Mouse (Mus musculus) spleen, embryonic (tissue): ENCODE data around the gene Elmo1.

Experiments used
- CTCF ChIA-PET: fragments of 350-600 bp; sonication (Branson Sonifier 250); formaldehyde crosslinking; loops from one replicate; lab custom pipeline; 2022; lab: Charles Lee

The Elmo1 gene

GRCm38 (mm10) chr13:20205007-20205745 is 114.8 kb downstream of the Elmo1 start:
- CTCF ChIA-PET = no interaction called here

DNA sequence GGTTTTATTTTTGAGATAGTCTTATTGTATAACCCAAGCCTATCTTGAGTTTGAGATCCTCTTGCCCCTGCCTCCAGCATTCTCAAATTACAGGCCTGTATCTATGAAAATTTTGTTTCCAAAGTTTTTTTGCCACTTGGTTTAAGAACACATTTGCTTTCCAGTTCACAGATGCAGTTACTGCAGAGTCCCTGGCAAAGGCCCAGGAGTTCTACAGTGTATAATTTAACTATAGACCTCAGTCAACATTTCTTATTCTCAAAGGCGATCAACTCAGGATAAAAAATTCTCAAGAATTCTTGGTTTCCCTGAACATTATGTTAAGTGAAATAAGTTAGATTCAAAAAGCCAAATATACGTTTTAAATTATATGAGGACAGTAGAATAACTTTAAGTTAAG is 115.3 kb downstream of the Elmo1 start:
- CTCF ChIA-PET = no interaction called here

DNA sequence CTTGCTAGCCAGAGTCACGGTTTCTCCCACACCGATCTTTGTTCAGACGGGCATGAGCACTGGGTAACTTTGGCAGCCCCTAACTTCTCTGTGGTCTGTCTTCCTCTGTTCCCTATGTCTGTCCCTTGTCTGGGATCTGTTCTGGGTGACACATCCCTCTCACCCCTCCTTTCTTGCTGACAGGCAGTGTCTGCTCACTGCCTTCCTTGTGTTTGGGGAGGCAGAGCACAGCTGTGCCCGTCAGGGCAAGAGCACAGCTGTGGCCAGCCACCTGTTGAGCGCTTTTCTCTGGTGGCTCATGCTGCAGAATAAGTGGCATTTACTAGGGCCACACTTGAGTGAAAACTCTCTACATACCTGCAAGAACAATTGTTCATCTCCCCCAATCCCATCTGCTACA is 116.7 kb downstream of the Elmo1 start:
- CTCF ChIA-PET = no interaction called here

DNA sequence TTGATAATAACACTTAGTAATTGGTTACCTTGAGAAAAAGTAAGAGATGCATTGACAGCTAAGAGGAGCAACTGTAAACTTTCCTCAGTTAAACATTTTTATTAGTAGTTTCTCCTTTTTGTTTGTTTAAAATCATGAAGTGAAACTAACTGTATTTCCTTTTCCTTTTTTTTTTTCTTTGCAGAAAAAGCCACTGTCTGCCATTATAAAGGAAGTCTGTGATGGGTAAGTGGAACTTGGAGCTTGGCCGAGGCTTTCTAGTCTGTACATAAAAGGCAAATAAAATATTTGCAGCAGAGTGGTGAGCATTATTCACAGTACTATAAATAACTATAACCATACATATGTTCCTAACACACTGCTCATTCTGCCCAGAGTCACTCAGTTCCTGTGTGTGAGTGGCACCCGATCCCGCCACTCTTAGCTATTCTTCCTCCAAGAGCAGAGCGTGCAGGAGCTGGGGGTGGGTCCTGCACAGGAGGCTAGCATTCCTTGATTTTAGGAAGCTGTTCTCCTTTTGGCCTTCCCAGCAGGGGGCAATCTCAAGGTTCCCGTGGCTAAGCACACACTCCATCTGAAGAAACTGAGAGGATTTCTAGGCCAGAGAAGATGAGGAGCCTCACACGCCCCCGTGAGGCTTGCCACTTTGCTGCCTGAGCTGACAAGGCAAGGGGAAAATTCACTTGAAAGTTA is 117.7 kb downstream of the Elmo1 start:
- CTCF ChIA-PET = interaction anchor here (0.7 kb wide), 1 partner anchor 24 kb away, joined by 4 read pairs; no protein-coding TSS in a partner anchor

GRCm38 (mm10) chr13:20208867-20209266 is 118.5 kb downstream of the Elmo1 start:
- CTCF ChIA-PET = no interaction called here

- CTCF ChIA-PET = interaction anchor here (0.5 kb wide), 1 partner anchor 1719 kb away, joined by 9 read pairs; no protein-coding TSS in a partner anchor
Measured at GRCm38 (mm10) chr13:20211780-20212179, 121.4 kb downstream of the Elmo1 start.

GRCm38 (mm10) chr13:20212665-20213064 is 122.3 kb downstream of the Elmo1 start:
- CTCF ChIA-PET = no interaction called here

GRCm38 (mm10) chr13:20213861-20214260 is 123.5 kb downstream of the Elmo1 start:
- CTCF ChIA-PET = interaction anchor here (1.1 kb wide), 1 partner anchor 23 kb away, joined by 3 read pairs; no protein-coding TSS in a partner anchor

DNA sequence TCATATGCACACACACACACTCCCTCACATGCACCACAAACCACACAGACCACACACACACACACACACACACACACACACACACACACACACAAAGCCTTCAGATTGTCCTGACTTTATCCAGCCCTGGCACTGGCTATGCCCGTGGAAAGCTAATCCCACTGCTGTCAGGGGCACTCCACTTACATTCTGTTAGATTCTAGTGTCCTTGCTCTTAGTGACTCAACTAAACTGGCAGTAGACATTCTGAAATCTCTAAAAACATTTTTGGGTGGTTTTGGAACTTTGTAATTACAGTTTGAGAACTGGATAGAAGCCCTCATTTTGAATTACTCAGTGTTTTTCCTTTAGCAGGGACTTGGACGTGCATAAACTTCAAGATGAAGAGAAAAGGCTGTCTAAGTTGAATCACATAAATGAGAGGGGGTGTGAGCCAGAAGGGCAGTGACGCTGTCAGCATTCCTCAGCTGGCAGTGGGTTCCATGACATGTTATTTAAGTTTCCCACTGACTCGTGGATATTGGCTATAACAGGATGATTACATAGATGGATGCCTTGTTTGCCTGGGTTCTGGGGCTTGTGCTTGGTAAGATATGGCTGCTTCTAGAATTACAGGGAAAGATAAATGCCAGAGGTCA is 127.2 kb downstream of the Elmo1 start:
- CTCF ChIA-PET = interaction anchor here (0.7 kb wide), 1 partner anchor 16 kb away, joined by 4 read pairs; no protein-coding TSS in a partner anchor

- CTCF ChIA-PET = no interaction called here
Measured at GRCm38 (mm10) chr13:20218126-20218525, 127.7 kb downstream of the Elmo1 start.

DNA sequence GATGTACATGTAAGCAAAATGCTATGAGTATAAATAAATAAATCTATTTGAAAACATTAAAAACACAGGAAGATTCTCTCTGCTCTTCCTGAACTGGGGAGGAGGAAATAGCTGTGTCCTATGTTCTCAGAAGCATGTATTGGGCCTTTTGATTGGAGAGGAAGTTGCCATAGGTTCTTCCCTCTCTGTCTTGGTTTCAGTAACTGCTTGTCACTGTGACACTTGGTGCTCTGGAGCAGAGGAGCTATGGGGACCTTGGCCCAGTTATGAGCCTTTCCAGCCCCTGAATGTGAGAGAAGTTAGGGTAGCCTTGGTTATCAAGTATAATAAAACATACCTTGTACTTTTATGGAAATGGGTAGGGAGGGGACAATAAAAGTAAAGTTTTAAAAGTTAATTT is 130.0 kb downstream of the Elmo1 start:
- CTCF ChIA-PET = no interaction called here

DNA sequence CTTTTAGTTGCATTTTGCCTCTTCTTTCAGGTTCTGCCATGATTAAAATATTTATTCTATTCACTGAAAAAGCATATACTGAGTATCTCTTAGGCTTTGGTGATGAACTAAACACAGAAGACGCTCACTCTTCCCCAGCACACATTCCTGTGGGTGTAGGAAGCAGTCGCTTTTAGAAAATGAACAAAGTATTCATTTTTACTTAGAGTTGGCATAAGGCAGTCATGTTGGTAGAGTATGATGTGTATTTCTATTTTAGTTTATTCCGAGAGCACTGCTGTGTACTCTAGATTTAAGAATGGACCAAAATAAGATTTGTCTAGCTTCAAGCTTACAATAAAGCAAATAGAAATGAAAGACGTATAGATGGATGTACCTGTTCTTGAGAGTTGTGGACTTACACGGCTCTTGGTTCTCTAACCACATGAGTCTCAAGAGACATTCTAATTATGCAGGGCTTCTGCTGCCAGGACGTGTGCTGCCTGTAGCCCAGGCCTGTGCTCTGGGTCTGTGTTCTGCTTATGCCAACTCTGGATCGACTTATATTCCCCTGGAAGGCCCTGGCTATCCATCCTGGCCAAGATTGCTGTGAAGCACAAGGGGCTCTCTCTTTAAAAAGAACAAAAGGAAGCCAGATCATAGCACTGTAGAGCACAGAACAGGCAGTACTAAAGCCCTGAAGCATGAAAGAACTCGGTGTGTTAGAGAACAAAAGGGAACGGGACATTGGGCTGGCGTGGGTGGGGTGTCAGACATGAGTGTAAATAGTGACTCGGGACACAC is 137.7 kb downstream of the Elmo1 start:
- CTCF ChIA-PET = interaction anchor here (0.6 kb wide), 2 partner anchors 70 to 194 kb away, joined by 3 to 5 read pairs; no protein-coding TSS in a partner anchor

DNA sequence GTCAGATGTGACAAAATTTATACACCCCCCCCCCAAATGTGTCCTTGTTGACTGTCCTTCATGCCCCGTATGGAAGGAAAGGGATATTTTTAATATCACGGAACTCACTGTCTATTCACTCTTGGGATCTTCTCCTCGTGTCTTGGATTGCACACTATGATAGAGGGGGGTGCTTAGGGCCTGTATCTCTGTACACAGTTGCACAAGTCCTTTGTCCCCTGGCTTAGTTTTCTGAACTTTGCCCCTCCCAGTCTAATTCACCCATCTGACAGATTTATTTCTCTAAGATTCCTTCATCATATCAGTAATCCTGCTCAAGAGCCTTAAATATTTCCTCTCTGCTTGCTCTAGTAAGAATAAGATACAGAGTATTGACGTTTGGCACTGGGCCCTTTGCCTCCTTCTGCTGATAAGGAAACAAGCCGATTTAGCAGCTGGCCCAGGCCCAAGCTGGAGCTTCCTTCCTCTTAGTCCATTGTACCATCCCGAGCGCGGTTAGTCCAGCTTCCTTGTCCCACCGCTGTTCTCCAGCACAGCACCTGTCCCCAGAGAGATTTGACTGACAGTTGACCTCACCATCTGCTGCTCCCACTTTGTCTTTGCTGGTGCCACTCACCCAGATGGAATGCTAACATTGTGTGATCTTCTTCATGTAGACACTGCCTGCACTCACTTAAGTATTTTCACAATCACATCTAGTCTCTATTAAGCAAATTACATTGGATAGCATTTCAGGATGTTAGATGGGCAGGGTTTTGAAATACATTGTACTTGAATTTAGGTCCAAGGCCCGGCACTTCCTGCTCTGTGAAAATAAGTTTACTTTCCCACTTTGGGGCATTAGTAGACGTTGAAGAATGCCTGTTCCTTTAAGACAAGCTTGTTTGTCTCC is 141.7 kb downstream of the Elmo1 start:
- CTCF ChIA-PET = interaction anchor here (0.6 to 1.1 kb wide), 2 partner anchors 18 to 245 kb away, joined by 3 to 4 read pairs; no protein-coding TSS in a partner anchor

DNA sequence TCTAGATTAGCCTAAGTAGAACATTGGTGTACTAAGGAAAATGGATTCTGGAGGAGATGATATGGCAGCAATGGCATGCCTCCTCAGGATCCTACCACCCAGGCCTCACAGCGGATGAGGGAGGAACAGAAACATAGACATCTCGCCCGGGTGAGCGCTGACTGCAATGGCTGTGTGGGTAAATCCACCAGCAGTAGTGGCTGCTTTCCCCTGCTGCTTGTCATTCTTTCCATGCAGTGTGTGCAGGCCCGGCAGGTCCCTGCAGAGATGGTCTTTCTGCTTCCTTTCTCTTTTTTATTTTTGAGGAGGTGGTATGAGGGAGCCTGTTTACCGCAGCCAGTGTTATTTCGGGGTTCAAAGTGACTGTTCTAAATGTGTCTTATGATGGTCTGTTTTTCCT is 143.3 kb downstream of the Elmo1 start:
- CTCF ChIA-PET = no interaction called here

DNA sequence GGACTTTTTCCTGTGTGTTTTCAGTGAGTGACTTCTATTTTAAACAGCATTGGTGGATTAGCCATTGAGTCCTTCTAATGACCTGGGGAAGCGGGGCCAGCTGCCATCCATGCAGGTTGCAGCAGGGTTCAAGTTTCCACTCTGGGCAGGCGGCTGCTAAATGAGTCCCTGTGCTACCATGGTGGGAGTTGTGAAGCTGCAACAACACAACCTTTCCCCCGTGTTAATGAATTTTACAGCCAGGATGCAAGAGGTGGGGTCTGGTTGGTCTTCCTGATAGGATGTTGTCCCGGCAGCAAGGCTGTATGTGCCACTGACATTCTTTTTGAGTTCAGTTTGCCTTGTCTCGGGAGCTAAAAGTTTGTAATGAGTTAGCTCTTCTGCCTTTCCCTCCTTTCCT is 147.2 kb downstream of the Elmo1 start:
- CTCF ChIA-PET = interaction anchor here (1.0 kb wide), 1 partner anchor 18 kb away, joined by 3 read pairs; no protein-coding TSS in a partner anchor

- CTCF ChIA-PET = interaction anchor here (1.0 kb wide), 1 partner anchor 18 kb away, joined by 3 read pairs; no protein-coding TSS in a partner anchor
Measured at GRCm38 (mm10) chr13:20238146-20238545, 147.8 kb downstream of the Elmo1 start.

DNA sequence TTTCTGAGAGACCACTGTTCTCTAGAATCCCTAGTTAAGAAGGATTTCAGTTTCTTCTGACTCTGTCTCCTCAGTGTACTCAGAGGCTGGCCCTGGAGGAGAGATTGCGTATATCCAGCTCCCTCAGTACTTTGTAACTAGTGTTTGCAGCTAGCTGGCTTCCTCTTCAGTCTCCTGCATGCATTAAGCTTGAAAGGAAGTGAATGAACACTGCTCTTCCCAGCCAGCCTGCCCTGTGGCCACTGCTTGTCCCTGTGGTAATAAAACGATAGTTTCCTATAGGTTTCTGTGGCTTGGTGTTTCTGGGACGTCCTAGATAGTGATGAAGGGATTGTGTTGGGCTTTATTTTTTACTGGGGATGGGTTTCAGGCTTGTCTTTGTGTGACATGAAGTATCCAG is 148.3 kb downstream of the Elmo1 start:
- CTCF ChIA-PET = no interaction called here

DNA sequence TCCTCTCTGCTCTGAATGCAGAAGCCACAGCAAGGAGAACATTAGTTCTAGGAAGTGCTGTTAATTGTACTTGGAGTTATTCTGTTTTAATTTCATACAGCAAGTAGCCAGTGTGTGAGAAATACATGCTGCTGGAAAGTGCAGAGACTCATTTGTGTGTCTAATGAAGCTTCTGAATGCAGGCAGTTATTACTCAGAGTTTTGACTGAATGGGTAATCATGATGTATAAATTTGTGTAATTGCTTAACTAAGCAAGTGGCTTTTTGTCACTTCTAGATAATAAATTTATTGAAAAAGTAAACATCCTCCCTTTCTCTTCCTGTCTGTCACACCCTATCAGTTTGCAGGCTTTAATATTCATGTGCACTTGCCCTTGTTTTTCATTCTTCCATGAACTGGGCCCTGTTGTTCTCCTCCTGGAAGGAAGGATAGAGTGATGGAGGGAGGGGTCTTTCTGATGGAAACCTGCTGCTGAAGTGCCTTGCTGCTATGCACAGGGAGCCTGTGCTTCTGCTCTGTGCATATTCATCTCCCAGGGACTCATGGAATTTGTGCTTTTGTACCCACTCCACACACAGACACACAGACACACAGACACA is 159.8 kb downstream of the Elmo1 start:
- CTCF ChIA-PET = no interaction called here

- CTCF ChIA-PET = no interaction called here
Measured at GRCm38 (mm10) chr13:20254911-20255310, 164.5 kb downstream of the Elmo1 start.

- CTCF ChIA-PET = interaction anchor here (0.9 kb wide), 1 partner anchor 17 kb away, joined by 3 read pairs; no protein-coding TSS in a partner anchor
Measured at GRCm38 (mm10) chr13:20255380-20255779, 165.0 kb downstream of the Elmo1 start.
